Comparison of ENCODE assay signal across 15 mouse cellular contexts in the genomic region with DNA sequence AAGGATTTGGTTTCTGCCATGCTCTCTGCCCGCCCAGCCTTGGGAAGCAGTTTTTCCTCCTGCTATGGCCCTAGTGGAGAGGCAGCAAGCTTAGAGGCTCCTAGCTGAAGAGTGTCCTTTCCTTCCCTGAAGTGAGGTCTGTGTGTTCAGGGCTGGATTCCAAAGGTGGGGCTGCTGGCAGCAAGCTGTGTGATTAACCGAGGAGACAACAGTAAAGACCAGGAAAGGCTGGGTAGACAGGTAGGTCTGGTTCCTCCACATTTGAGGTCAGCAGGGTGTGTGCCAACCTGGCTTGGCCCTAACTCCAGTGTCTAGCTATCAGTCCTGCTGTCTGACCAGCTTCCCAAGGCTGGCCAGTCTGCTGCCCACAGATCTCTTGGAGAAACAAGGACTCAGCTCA. TPM values are rescaled to one million over a fixed set of nuclear protein-coding genes. Genes with fewer than 3 reads are reported as not detected.
DNase-seq lines count a peak whose midpoint lies in the region; ATAC-seq lines count a peak whose summit lies in the region.
"Had no signal": no experiment of that assay in that cellular context is flagged by ENCODE, and none has a peak within 500 bp of the region (broad histone marks: within the 10 kb centered on the region; RNA-seq: fewer than 3 reads in every experiment).

No protein-coding gene starts in this region.

- 88% methylated on average over 2 of the region's 2 CpGs for WGBS in kidney, embryonic 15.5 days

- H3K9me3 ChIP-seq in kidney, embryonic 15.5 days (replicated peaks), result no peaks in the 10 kb centered on the region
- H3K9me3 ChIP-seq: G1E; liver, embryonic 15.5 days; midbrain, embryonic 10.5 days had no signal

- H3K27ac ChIP-seq in kidney, embryonic 15.5 days, result no peak overlapping the region
- H3K27ac ChIP-seq: liver, embryonic 15.5 days; midbrain, embryonic 10.5 days had no signal

- H3K4me2 ChIP-seq in kidney, embryonic 15.5 days, result no peak overlapping the region
- H3K4me2 ChIP-seq: liver, embryonic 15.5 days had no signal

- peak; percentile 36 to 46 for DNase-seq in cerebellum, postnatal 14 days
- DNase-seq in cerebellum, adult 11-12 months, result no peak
- DNase-seq in kidney, postnatal 25 days, result peak; percentile 21 to 58
- peak; percentile 29 for DNase-seq in lung, postnatal 25 days (ENCODE audit: low spot score)
- peak; percentile 88 for DNase-seq in urinary bladder, postnatal 14 days (ENCODE audit: low spot score)
- DNase-seq in testis, postnatal 10 days (ENCODE audit: low spot score), result no peak
- DNase-seq: B cell, adult 2 months; gastrocnemius, postnatal 14 days; right cerebral cortex, postnatal 4 days had no signal

- H3K4me1 ChIP-seq in kidney, embryonic 15.5 days, result peaks cover 6% of the 10 kb centered on the region; the same call in 1 of the 2 replicates
- H3K4me1 ChIP-seq: liver, embryonic 15.5 days had no signal

- ATAC-seq in kidney, embryonic 15.5 days (replicated peaks; ENCODE audit: low FRiP score), result no peak
- ATAC-seq in CD4-positive, CD25-positive, alpha-beta regulatory T cell, adult 4 months, result no peak
- ATAC-seq: hindbrain, embryonic 16.5 days had no signal

- H3K4me3 ChIP-seq in kidney, embryonic 15.5 days (replicated peaks), result no peak overlapping the region
- H3K4me3 ChIP-seq: liver, embryonic 15.5 days; midbrain, embryonic 10.5 days had no signal

- no peaks in the 10 kb centered on the region for H3K36me3 ChIP-seq in kidney, embryonic 15.5 days
- H3K36me3 ChIP-seq: G1E; liver, embryonic 15.5 days; midbrain, embryonic 10.5 days had no signal

- H3K9ac ChIP-seq in kidney, embryonic 15.5 days, result no peak overlapping the region
- H3K9ac ChIP-seq: liver, embryonic 15.5 days had no signal

- no peaks in the 10 kb centered on the region for H3K27me3 ChIP-seq in kidney, embryonic 15.5 days
- H3K27me3 ChIP-seq: liver, embryonic 15.5 days had no signal

RNA-seq across cellular contexts. Expression of a gene that starts 12.2 kb away (rescaled TPM):
- 19.7 and 21.3 TPM in 2 replicates for polyA plus RNA-seq in kidney, embryonic 15.5 days (2015; fragmentation: Nextera tagmentation; extraction: Ambion mirVana)
- polyA plus RNA-seq in CD4-positive, CD25-positive, alpha-beta regulatory T cell, adult 4 months (2017; shearing (Covaris generic)), result 1 to 10 TPM; 9.1 to 9.4 TPM

RNA-seq across cellular contexts. Expression of a gene that starts 18.1 kb away (rescaled TPM):
- 0.23 and 0.37 TPM in 2 replicates for polyA plus RNA-seq in kidney, embryonic 15.5 days (2015; fragmentation: Nextera tagmentation; extraction: Ambion mirVana)
- not detected for polyA plus RNA-seq in CD4-positive, CD25-positive, alpha-beta regulatory T cell, adult 4 months (2017; shearing (Covaris generic))
- polyA plus RNA-seq: G1E; liver, embryonic 15.5 days had no signal

Comparison
In these comparisons a context has a peak if more than half of its experiments do, and no peak if none do; other contexts are left out.
1. DNase-seq: peak in cerebellum, postnatal 14 days (2 of 2), kidney, postnatal 25 days (2 of 2), lung, postnatal 25 days (single experiment) and urinary bladder, postnatal 14 days (single experiment); none in cerebellum, adult 11-12 months (single experiment) and testis, postnatal 10 days (single experiment).